Mouse (Mus musculus) liver, embryonic 15.5 days (tissue): Measurements from ENCODE around the gene Slc7a1. TPM values are rescaled to one million over a fixed set of nuclear protein-coding genes. Genes with fewer than 3 reads are reported as not detected.
A peak's percentile ranks its signal among the peaks of the same experiment; 100 is the strongest.

ENCODE experiments used
- ATAC-seq: fragments of 200-750 bp; cut with Nextera tagmentation; 2 replicates; pipeline ENCODE4 v1.8.0; 2017; ENCODE audit warnings: moderate number of reproducible peaks, mild to moderate bottlenecking, moderate library complexity; ENCODE audit not compliant: insufficient read depth
- H3K27ac ChIP-seq: fragments of 300-500 bp; sonication (generic); replicated peaks from 2 replicates; pipeline ENCODE4 v1.5.1; 2015; ENCODE audit warnings: mild to moderate bottlenecking, inconsistent platforms
- H3K27me3 ChIP-seq: fragments of 300-500 bp; sonication (generic); 2 replicates; pipeline ENCODE4 v1.6.1; 2015; ENCODE audit warnings: mild to moderate bottlenecking, inconsistent platforms
- H3K36me3 ChIP-seq: fragments of 300-500 bp; sonication (generic); replicated peaks from 2 replicates; pipeline ENCODE4 v1.6.1; 2015; ENCODE audit warnings: moderate library complexity, mild to moderate bottlenecking, inconsistent platforms
- H3K4me1 ChIP-seq: fragments of 300-500 bp; sonication (generic); replicated peaks from 2 replicates; pipeline ENCODE4 v1.6.1; 2015; ENCODE audit warnings: inconsistent platforms
- H3K4me2 ChIP-seq: fragments of 300-500 bp; sonication (generic); 2 replicates; pipeline ENCODE4 v1.6.1; 2015; ENCODE audit warnings: moderate library complexity, mild to moderate bottlenecking, inconsistent platforms
- H3K4me3 ChIP-seq: fragments of 300-500 bp; sonication (generic); replicated peaks from 2 replicates; pipeline ENCODE4 v1.5.1; 2015; ENCODE audit warnings: mild to moderate bottlenecking, inconsistent platforms
- H3K9ac ChIP-seq: fragments of 300-500 bp; sonication (generic); 2 replicates; pipeline ENCODE4 v1.6.1; 2015; ENCODE audit warnings: moderate library complexity, mild to moderate bottlenecking, inconsistent platforms
- H3K9me3 ChIP-seq: fragments of 300-500 bp; sonication (generic); replicated peaks from 2 replicates; pipeline ENCODE4 v1.6.1; 2016; ENCODE audit warnings: inconsistent platforms
- WGBS: fragments of 180-500 bp; shearing (Covaris S2); methylation state at CpG from one replicate; pipeline ENCODE4 v1.1.7; 2015; ENCODE audit warnings: mixed read lengths; ENCODE audit not compliant: insufficient replicate concordance; 5-methylcytosine and 5-hydroxymethylcytosine counted together
- polyA plus RNA-seq: library from polyadenylated mRNA; unstranded; fragments of >200 nt; fragmentation: Nextera tagmentation; extraction: Ambion mirVana; gene quantifications from 2 replicates; pipeline ENCODE4 v1.2.1, GENCODE M21; 2015

The Slc7a1 gene
- polyA plus RNA-seq, 1 experiment from 2014 or later: 17.0 TPM

GRCm38 (mm10) chr5:148314931-148315330 lies 84.8 kb downstream of the Slc7a1 start:
- H3K27ac ChIP-seq: no peak overlapping the region
- no peaks in the 10 kb centered on the region for H3K9me3 ChIP-seq
- WGBS: 66% methylated on average over 5 of the region's 5 CpGs
- no peak for ATAC-seq
- H3K4me2 ChIP-seq: no peak overlapping the region
- H3K36me3 ChIP-seq: no peaks in the 10 kb centered on the region
- H3K9ac ChIP-seq: no peak overlapping the region
- H3K27me3 ChIP-seq: no peaks in the 10 kb centered on the region
- H3K4me1 ChIP-seq: no peaks in the 10 kb centered on the region
- no peak overlapping the region for H3K4me3 ChIP-seq

GRCm38 (mm10) chr5:148312443-148312842 lies 87.3 kb downstream of the Slc7a1 start:
- Histone ChIP-seq H3K27me3 (no peaks in the 10 kb centered on the region), H3K9ac (no peak overlapping the region), H3K27ac (no peak overlapping the region), H3K4me3 (no peak overlapping the region), H3K4me2 (no peak overlapping the region), H3K9me3 (no peaks in the 10 kb centered on the region), H3K4me1 (no peaks in the 10 kb centered on the region), H3K36me3 (no peaks in the 10 kb centered on the region)
- ATAC-seq: no peak
- WGBS: 53% methylated on average over 2 of the region's 2 CpGs

- no peaks in the 10 kb centered on the region for H3K27me3 ChIP-seq
- no peaks in the 10 kb centered on the region for H3K4me1 ChIP-seq
- no peaks in the 10 kb centered on the region for H3K36me3 ChIP-seq
- peak; percentile 37; the same call in 1 of the 2 replicates for ATAC-seq
- H3K4me2 ChIP-seq: peak overlapping the region; percentile 42
- peak overlapping the region; percentile 39 for H3K4me3 ChIP-seq
- no peaks in the 10 kb centered on the region for H3K9me3 ChIP-seq
- H3K27ac ChIP-seq: no peak overlapping the region
- WGBS: 19% methylated on average over 10 of the region's 10 CpGs
- no peak overlapping the region for H3K9ac ChIP-seq
These were observed 88.9 kb downstream of the Slc7a1 start for GRCm38 (mm10) chr5:148310790-148311189.

- no peak for ATAC-seq
- Histone ChIP-seq H3K4me1 (no peaks in the 10 kb centered on the region), H3K9ac (no peak overlapping the region), H3K27ac (no peak overlapping the region), H3K36me3 (no peaks in the 10 kb centered on the region), H3K27me3 (no peaks in the 10 kb centered on the region), H3K9me3 (no peaks in the 10 kb centered on the region), H3K4me2 (no peak overlapping the region), H3K4me3 (no peak overlapping the region)
- 51% methylated on average over 2 of the region's 2 CpGs for WGBS
These were observed 95.6 kb downstream of the Slc7a1 start for GRCm38 (mm10) chr5:148304112-148304511.

- H3K36me3 ChIP-seq: no peaks in the 10 kb centered on the region
- H3K27me3 ChIP-seq: no peaks in the 10 kb centered on the region
- 69% methylated on average over 11 of the region's 11 CpGs for WGBS
- H3K4me1 ChIP-seq: no peaks in the 10 kb centered on the region
- H3K4me3 ChIP-seq: peak overlapping the region; percentile 29
- H3K9me3 ChIP-seq: no peaks in the 10 kb centered on the region
- H3K27ac ChIP-seq: no peak overlapping the region
- H3K4me2 ChIP-seq: peak overlapping the region; percentile 5; the same call in 1 of the 2 replicates
- no peak for ATAC-seq
- no peak overlapping the region for H3K9ac ChIP-seq
These were observed 96.7 kb downstream of the Slc7a1 start for GRCm38 (mm10) chr5:148302968-148303367.

GRCm38 (mm10) chr5:148293346-148293745 lies 106.4 kb downstream of the Slc7a1 start:
- H3K9me3 ChIP-seq: 0 out of 2 replicates have a peak, but pooled peaks cover 3% of the 10 kb centered on the region
- no peak overlapping the region for H3K27ac ChIP-seq
- no peaks in the 10 kb centered on the region for H3K4me1 ChIP-seq
- no peaks in the 10 kb centered on the region for H3K27me3 ChIP-seq
- H3K9ac ChIP-seq: no peak overlapping the region
- H3K4me2 ChIP-seq: no peak overlapping the region
- no peaks in the 10 kb centered on the region for H3K36me3 ChIP-seq
- H3K4me3 ChIP-seq: no peak overlapping the region
- no peak for ATAC-seq
- 67% methylated on average over 7 of the region's 7 CpGs for WGBS

- WGBS: 55% methylated on average over 7 of the region's 7 CpGs
- no peak overlapping the region for H3K4me3 ChIP-seq
These were observed 106.8 kb downstream of the Slc7a1 start for GRCm38 (mm10) chr5:148292862-148293261.

GRCm38 (mm10) chr5:148289951-148290350 lies 109.8 kb downstream of the Slc7a1 start:
- H3K36me3 ChIP-seq: no peaks in the 10 kb centered on the region
- H3K4me3 ChIP-seq: no peak overlapping the region
- no peak overlapping the region for H3K27ac ChIP-seq
- H3K4me1 ChIP-seq: no peaks in the 10 kb centered on the region
- H3K4me2 ChIP-seq: no peak overlapping the region
- no peak for ATAC-seq
- H3K9ac ChIP-seq: no peak overlapping the region
- WGBS: 72% methylated on average over 7 of the region's 7 CpGs
- H3K9me3 ChIP-seq: 0 out of 2 replicates have a peak, but pooled peaks cover 3% of the 10 kb centered on the region
- H3K27me3 ChIP-seq: no peaks in the 10 kb centered on the region

More at GRCm38 (mm10) chr5:148292862-148293261, 106.8 kb downstream of the Slc7a1 start:
- Histone ChIP-seq H3K4me2 (no peak overlapping the region), H3K9me3 (0 out of 2 replicates have a peak, but pooled peaks cover 3% of the 10 kb centered on the region), H3K27me3 (no peaks in the 10 kb centered on the region), H3K9ac (no peak overlapping the region), H3K4me1 (no peaks in the 10 kb centered on the region), H3K27ac (no peak overlapping the region), H3K36me3 (no peaks in the 10 kb centered on the region)
- ATAC-seq: no peak

GRCm38 (mm10) chr5:148288804-148289203 lies 110.9 kb downstream of the Slc7a1 start:
- Histone ChIP-seq H3K4me2 (no peak overlapping the region), H3K27ac (no peak overlapping the region), H3K4me1 (no peaks in the 10 kb centered on the region), H3K36me3 (no peaks in the 10 kb centered on the region), H3K9ac (no peak overlapping the region), H3K27me3 (no peaks in the 10 kb centered on the region), H3K4me3 (no peak overlapping the region), H3K9me3 (0 out of 2 replicates have a peak, but pooled peaks cover 3% of the 10 kb centered on the region)
- WGBS: 60% methylated on average over 18 of the region's 18 CpGs
- no peak for ATAC-seq

GRCm38 (mm10) chr5:148287529-148287928 lies 112.2 kb downstream of the Slc7a1 start:
- no peaks in the 10 kb centered on the region for H3K36me3 ChIP-seq
- no peak overlapping the region for H3K4me3 ChIP-seq
- 67% methylated on average over 5 of the region's 5 CpGs for whole genome bisulfite sequencing
- no peak for ATAC-seq
- no peak overlapping the region for H3K27ac ChIP-seq
- no peak overlapping the region for H3K4me2 ChIP-seq
- no peaks in the 10 kb centered on the region for H3K4me1 ChIP-seq
- no peaks in the 10 kb centered on the region for H3K27me3 ChIP-seq
- H3K9me3 ChIP-seq: no peaks in the 10 kb centered on the region
- no peak overlapping the region for H3K9ac ChIP-seq

GRCm38 (mm10) chr5:148283584-148283983 lies 116.1 kb downstream of the Slc7a1 start:
- no peak overlapping the region for H3K4me2 ChIP-seq
- H3K9me3 ChIP-seq: no peaks in the 10 kb centered on the region
- 69% methylated on average over 3 of the region's 3 CpGs for WGBS
- ATAC-seq: no peak
- no peaks in the 10 kb centered on the region for H3K4me1 ChIP-seq
- no peaks in the 10 kb centered on the region for H3K27me3 ChIP-seq
- no peak overlapping the region for H3K9ac ChIP-seq
- no peak overlapping the region for H3K27ac ChIP-seq
- H3K4me3 ChIP-seq: no peak overlapping the region
- H3K36me3 ChIP-seq: no peaks in the 10 kb centered on the region

- Histone ChIP-seq H3K4me2 (no peak overlapping the region), H3K27ac (no peak overlapping the region), H3K4me3 (no peak overlapping the region), H3K36me3 (no peaks in the 10 kb centered on the region), H3K4me1 (no peaks in the 10 kb centered on the region), H3K27me3 (no peaks in the 10 kb centered on the region), H3K9ac (no peak overlapping the region), H3K9me3 (no peaks in the 10 kb centered on the region)
- no peak for ATAC-seq
- WGBS: 44% methylated on average over 2 of the region's 2 CpGs
These were observed 116.5 kb downstream of the Slc7a1 start for GRCm38 (mm10) chr5:148283177-148283576.
